Mouse (Mus musculus) ES-Bruce4 (cell line): ENCODE results near the gene Gse1.

Experiments
- CTCF ChIP-seq: IDR thresholded peaks from one replicate; pipeline ENCODE4 v1.8.1; 2011; ENCODE audit warnings: low read depth, low read length
- EP300 ChIP-seq: IDR thresholded peaks from 2 replicates; pipeline ENCODE4 v1.6.1; 2011; ENCODE audit warnings: low read depth, low read length; ENCODE audit not compliant: insufficient read depth
- POLR2A ChIP-seq: IDR thresholded peaks from one replicate; pipeline ENCODE4 v1.8.1; 2011; ENCODE audit warnings: low read length; ENCODE audit not compliant: insufficient read depth

DNA sequence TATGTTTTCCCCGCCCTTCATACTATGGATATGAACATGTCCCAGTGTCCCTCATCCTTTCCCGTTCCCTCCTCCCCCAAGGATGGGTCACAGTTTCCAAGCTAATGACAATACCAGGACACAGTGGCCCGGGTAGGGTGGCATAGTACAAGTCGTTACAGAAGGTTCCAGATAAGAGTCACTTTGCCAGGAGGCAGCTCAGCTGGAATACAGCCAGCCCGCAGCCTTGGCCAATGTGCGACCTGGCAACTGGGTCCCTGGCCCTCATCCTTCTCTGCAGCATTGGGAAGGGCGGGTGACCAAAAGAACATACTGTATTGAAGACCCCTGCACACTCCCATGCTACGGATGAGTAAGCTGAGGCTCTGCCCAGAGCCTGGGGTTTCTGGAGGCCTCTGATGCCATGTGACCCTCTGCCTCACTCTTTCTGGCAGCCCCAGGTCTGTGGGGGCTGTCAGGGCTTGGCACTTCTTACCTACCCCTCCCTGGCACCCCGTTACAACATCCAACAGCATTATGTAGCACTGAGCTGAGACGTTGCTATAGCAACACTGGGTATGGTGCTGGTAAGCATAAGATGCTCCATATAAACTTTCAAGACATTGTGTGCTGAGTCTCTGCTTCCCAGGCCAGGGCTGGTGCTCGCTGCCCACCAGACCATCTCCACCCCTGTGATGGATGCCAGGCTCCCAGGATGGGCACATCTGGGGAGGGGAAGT lies 100.9 kb downstream of the Gse1 start:
- TF ChIP-seq POLR2A (no peak), CTCF (no peak), EP300 (no peak)
